Mouse (Mus musculus): ENCODE results near the gene Lypd6b.

DNA sequence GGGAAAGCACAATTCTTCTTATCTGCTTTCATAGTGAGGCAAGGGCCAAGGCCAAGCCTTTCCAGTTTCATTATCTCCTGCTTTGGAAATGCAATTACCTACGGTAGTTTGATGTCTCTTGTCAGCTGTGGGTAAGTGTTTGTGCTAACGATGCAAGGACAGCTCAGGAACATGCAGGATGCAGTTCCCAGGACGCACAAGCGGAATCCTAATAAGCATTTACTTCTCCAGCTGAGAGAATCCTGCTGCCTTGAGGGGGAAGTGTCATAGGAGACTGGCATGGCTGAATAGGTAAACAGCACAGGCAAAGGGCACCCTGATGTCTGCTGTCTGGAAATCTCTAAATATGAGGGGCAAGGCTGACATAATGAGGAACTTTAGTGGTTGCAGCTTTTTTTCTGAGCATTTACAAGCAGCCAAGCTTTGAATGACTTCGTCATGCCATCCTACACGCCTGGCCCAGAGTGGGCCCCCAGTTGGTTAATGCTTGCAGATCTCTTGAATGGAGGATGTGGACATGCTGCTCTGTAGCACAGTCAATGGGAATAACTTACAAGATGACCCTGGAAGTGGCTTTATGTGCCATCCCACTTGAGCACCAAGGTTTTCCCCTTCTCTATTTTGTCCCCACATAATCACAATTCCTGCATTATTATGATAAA, 165.3 kb downstream of the Lypd6b start:
- no peak for TF ChIP-seq POLR2A (IDR thresholded peaks at IDR 0.05; ENCODE audit: extremely low read depth, insufficient read depth, low read length)
- no peak for TF ChIP-seq CTCF (IDR thresholded peaks at IDR 0.05; ENCODE audit: extremely low read depth, insufficient read depth, low read length)

Data from cortical plate, adult 2 months (tissue).